Mouse (Mus musculus): ENCODE measurements around the gene Hoxa10. TPM values are rescaled to one million over a fixed set of nuclear protein-coding genes. Genes with fewer than 3 reads are reported as not detected.

The Hoxa10 gene
- polyA plus RNA-seq, 1 experiment from 2014 or later, result 0.17 TPM

DNA sequence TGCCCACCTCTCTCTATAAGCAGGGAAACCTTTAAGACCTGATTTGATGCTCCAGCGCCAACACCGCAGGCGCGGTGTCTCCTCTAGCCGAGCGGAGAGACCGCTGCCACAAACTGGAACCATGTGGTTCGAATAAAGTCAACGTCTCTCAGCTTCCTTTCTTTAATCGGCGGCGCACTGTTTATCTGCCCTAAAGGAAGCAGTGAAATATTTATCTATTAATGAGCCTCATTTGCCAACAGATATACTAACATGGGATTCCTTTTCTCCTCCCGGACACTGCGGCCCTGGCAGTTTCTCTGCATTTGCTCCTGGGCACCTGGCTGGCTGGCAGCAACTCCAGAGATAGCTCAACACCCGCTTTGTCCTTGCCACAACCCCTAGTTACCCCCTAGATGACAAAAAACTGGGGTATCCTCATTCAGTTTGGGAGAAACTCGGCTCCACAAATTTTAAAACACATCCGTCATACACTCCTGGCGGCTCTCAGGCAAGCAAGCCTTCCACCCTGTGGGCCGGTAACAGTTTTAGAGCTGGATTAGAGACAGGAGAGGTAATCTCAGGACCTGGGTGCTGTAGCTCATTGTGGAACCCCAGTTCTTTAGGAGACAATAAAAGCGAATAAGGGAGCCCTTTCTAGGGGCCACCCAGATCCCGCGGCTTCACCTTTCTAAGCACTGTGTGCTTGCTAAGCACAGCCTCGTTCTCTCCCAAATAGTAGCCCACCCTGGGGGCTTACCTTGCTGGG lies 22.6 kb downstream of the Hoxa10 start:
- Histone ChIP-seq H3K4me2 (peak overlapping the region; percentile 69), H3K36me3 (no peaks in the 10 kb centered on the region), H3K9ac (no peak overlapping the region), H3K4me1 (peaks cover 32% of the 10 kb centered on the region), H3K9me3 (no peaks in the 10 kb centered on the region), H3K27ac (no peak overlapping the region), H3K4me3 (peak overlapping the region; percentile 44), H3K27me3 (peaks cover 99% of the 10 kb centered on the region)
- ATAC-seq (ENCODE audit: borderline replicate concordance, extremely low read depth, low FRiP score, low TSS enrichment), result no peak
- 12% methylated on average over 23 of the region's 23 CpGs for WGBS

DNA sequence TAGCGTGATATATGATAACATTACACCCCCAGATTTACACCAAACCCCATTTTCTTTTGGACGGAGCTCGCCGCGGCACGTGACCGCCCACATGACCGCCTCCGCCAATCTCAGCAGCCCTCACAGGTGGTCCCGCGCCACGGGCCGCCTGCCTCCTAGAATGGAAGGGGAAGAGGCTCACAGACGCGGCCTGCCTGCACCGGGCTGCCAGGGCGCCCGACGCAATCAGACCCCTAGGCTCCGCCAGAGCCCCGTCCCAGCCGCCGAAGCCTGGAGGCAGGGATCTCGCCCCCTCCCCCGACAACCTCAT lies 23.2 kb downstream of the Hoxa10 start:
- Histone ChIP-seq H3K36me3 (no peaks in the 10 kb centered on the region), H3K4me1 (peaks cover 35% of the 10 kb centered on the region), H3K9ac (no peak overlapping the region), H3K4me2 (peak overlapping the region; percentile 69), H3K27me3 (peaks cover 99% of the 10 kb centered on the region), H3K9me3 (no peaks in the 10 kb centered on the region), H3K27ac (no peak overlapping the region), H3K4me3 (peak overlapping the region; percentile 44)
- peak; percentile 40; the same call in 1 of the 2 replicates for ATAC-seq (ENCODE audit: borderline replicate concordance, extremely low read depth, low FRiP score, low TSS enrichment)
- WGBS, result 1% methylated on average over 25 of the region's 25 CpGs

DNA sequence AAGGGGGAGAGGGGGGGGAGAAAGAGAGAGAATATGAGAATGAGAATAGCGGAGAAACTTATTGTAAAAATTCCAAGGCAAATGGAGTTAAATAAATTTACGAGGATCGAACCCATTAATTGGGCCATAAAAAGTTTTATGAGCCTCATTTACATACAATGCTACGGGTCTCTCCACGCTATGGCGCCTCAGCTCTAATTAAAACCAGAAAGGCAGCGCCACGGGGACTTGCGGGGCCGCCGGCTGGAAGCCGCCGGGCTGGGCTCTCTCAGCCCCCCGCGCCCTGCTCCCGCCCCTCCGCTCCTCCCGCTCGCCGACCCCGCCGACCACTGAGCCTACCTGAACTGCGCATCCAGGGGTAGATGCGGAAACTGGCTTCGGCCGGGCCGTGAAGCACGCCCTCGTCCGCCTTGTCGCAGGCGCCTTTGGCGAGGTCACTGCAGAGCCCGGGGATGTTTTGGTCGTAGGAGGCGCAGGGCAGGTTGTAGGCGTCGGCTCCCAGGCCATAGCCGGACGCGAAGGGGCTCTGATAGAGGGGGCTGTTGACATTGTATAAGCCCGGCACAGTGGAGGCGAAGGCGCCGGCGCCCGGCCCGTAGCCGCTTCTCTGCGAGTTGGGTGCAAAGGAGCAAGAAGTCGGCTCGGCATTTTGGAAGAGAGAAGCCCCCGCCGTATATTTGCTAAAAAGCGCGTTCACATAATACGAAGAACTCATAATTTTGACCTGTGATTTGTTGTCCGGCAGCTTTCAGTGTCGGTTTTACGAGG lies 23.8 kb downstream of the Hoxa10 start:
- ATAC-seq (ENCODE audit: borderline replicate concordance, extremely low read depth, low FRiP score, low TSS enrichment), result no peak
- no peaks in the 10 kb centered on the region for H3K9me3 ChIP-seq

DNA sequence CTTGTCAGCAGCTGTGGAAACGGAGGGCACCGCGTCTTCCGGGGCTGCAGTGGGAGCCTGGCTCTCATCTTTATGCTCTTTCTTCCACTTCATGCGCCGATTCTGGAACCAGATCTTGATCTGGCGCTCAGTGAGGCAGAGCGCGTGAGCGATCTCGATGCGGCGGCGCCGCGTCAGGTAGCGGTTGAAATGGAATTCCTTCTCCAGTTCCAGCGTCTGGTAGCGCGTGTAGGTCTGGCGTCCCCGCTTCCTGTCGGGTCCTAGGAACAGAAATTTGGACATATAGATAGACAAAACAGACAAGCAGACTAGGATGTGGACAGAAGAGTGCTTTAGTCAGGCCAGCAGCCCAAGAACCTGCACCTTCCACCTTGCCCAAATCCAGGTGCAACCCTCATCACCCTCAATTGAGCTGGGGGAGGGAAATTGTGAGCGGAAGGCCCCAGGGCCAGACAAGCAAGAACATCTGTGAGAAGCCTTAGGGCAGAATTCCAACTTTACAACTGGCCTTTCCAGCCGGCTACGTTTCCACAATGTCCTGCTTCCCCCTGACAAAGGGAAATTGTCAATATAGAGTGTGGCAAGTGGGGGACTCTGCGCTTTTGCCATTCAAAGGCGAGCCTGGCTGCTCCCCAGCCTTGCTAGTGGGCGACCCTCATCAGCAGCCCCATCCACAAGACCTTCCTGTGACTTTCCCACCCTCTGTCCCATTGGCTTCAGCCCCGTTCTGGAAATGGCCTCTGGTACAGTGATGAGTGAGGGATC lies 24.7 kb downstream of the Hoxa10 start:
- 5% methylated on average over 30 of the region's 30 CpGs for WGBS
- Histone ChIP-seq H3K4me2 (peak overlapping the region; percentile 69), H3K27me3 (peaks cover 100% of the 10 kb centered on the region), H3K9me3 (no peaks in the 10 kb centered on the region), H3K27ac (no peak overlapping the region), H3K9ac (no peak overlapping the region), H3K4me1 (peaks cover 26% of the 10 kb centered on the region), H3K4me3 (peak overlapping the region; percentile 44), H3K36me3 (no peaks in the 10 kb centered on the region)
- no peak for ATAC-seq (ENCODE audit: borderline replicate concordance, extremely low read depth, low FRiP score, low TSS enrichment)

More for the DNA sequence above, 23.8 kb downstream of the Hoxa10 start:
- H3K4me3 ChIP-seq, result peak overlapping the region; percentile 44
- H3K27me3 ChIP-seq, result peaks cover 99% of the 10 kb centered on the region
- peak overlapping the region; percentile 69 for H3K4me2 ChIP-seq
- no peaks in the 10 kb centered on the region for H3K36me3 ChIP-seq
- H3K27ac ChIP-seq, result no peak overlapping the region
- H3K4me1 ChIP-seq, result peaks cover 32% of the 10 kb centered on the region
- no peak overlapping the region for H3K9ac ChIP-seq
- 3% methylated on average over 60 of the region's 60 CpGs for WGBS

DNA sequence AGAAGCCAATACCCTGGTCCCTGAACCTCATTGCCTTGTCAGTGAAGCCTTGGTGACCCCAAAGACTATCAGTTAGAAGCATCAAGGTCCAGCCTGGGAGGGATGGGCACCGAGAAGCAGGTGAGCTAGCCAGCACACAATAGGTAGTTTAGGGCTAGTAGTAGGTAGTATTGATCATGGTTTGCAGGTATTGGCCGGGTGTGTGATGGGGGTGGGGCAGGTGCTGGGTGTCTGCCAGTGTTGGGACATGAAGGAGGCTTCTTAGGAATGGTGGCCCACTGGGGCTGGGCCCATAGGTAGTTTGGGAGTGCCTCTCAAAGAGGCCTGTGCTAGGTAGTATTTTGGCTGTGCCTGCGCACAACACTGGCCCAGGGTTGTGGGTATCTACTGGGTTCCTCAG lies 25.6 kb downstream of the Hoxa10 start:
- peaks cover 98% of the 10 kb centered on the region for H3K27me3 ChIP-seq
- H3K9me3 ChIP-seq, result no peaks in the 10 kb centered on the region
- 30% methylated on average over 3 of the region's 3 CpGs for WGBS
- H3K4me3 ChIP-seq, result no peak overlapping the region
- peaks cover 26% of the 10 kb centered on the region for H3K4me1 ChIP-seq
- ATAC-seq (ENCODE audit: borderline replicate concordance, extremely low read depth, low FRiP score, low TSS enrichment), result no peak
- no peak overlapping the region for H3K9ac ChIP-seq
- H3K27ac ChIP-seq, result no peak overlapping the region
- no peak overlapping the region for H3K4me2 ChIP-seq
- no peaks in the 10 kb centered on the region for H3K36me3 ChIP-seq

DNA sequence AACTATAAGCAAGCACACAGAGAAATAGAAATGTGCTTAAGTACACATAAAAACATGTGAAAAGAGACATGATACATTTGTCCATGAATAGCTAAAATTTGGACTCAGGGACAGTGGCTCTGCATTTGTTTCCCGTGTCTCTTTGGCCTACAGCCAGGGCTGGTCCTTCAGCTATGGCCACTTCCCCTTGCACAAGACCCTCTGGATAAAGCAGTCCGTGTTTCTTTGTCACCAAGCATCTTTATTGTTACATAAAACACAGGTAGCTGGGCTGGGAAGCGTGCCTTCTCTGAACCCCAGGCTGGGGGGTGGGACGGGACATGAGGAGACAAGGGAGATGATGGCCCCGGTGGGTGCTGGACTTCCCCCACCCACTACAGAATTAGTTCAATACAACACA lies 26.4 kb downstream of the Hoxa10 start:
- Histone ChIP-seq H3K4me1 (peaks cover 26% of the 10 kb centered on the region), H3K4me2 (0 out of 2 replicates have a peak overlapping the region, but pooled peaks have one; percentile 61), H3K9ac (no peak overlapping the region), H3K9me3 (no peaks in the 10 kb centered on the region), H3K27ac (no peak overlapping the region), H3K27me3 (peaks cover 98% of the 10 kb centered on the region), H3K4me3 (no peak overlapping the region), H3K36me3 (no peaks in the 10 kb centered on the region)
- WGBS, result 34% methylated on average over 5 of the region's 5 CpGs
- ATAC-seq (ENCODE audit: borderline replicate concordance, extremely low read depth, low FRiP score, low TSS enrichment), result no peak

DNA sequence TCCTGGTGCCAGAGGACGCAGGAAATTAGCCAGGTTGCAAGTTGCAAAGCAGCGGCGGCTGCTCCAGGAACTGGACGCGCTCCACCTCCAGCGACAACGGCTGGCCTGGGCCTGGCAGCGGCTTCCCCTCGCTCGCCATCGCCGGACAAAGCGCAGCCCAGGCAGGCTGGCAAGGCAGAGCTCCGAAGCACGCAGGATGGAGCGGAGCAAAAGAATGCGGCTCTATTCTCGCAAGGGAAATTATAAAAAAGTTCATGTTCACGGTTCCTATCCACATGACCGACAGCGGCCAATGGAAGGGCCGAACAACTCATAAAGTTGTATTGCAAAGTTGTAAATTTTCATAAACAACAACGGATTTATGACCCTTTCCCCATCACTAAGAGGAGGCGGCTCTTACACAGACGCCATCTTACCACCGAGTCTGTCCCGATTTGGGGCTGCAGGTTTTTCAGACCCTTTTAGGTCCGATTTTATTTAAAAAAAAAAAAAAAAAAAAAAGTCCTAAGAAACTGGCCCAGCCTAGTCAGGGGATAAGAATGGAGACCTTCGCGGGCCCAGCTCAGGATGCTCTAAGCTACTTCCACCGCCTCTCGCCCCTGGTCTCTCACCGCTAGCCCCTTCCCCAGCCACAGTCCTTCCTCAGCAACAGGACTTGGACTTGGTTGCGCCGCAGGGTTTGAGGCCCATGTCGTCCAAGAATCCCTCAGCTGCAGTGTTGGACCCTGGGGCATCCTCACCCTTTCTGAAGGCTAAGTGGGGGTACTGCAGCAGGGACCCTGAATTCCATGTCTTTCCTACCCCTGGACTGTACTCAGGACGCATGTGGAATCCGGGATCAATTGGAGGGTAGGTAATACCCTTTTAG lies 27.3 kb downstream of the Hoxa10 start, which contains the start of the genes Hoxa3 and Gm28308:
Gene Hoxa3, minus strand, starts transcription at position 218 of the 868 bp plus-strand sequence.
Gene Gm28308, minus strand, starts transcription at position 221 of the 868 bp plus-strand sequence.
- WGBS, result 10% methylated on average over 38 of the region's 38 CpGs
- no peak for ATAC-seq (ENCODE audit: borderline replicate concordance, extremely low read depth, low FRiP score, low TSS enrichment)
- Histone ChIP-seq H3K4me2 (peak within 1 kb of the TSS; percentile 61), H3K9ac (peak within 1 kb of the TSS; percentile 35), H3K4me1 (peaks cover 26% of the 10 kb centered on the region), H3K27ac (peak within 1 kb of the TSS; percentile 57), H3K27me3 (peaks cover 98% of the 10 kb centered on the region), H3K9me3 (no peaks in the 10 kb centered on the region), H3K36me3 (no peaks in the 10 kb centered on the region), H3K4me3 (peak within 1 kb of the TSS; percentile 42)

DNA sequence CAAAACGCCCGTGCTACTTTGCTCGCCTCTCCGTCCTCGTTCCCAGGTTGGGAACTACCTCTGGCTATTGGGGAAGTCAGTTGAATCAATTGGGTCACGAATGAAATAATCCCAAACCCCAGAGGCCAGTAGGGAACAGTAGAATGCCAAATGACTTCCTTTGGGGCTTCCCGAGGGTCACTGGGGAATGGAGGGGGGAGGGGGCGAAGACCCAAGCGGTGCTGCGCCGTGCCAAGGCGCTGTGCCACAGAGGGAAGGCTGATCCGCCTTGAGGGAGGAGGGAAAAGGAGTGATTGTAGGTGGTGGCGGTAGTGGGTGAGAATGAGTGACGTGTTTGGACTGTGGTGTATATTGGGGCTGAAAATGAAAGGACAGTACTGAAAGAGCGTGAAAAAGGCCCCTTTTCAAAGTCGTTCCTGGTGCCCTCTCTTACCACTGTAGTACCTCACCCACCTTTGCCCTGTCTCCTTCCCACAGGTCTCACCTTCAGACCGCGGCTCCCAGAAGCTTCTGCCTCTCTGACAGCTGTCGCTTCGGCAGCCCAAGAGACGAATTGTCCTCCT lies 28.0 kb downstream of the Hoxa10 start:
- H3K9ac ChIP-seq, result peak overlapping the region; percentile 30
- peak overlapping the region; percentile 42 for H3K4me3 ChIP-seq
- peak overlapping the region; percentile 61 for H3K4me2 ChIP-seq
- no peak for ATAC-seq (ENCODE audit: borderline replicate concordance, extremely low read depth, low FRiP score, low TSS enrichment)
- H3K27me3 ChIP-seq, result peaks cover 98% of the 10 kb centered on the region
- peak overlapping the region; percentile 57 for H3K27ac ChIP-seq
- H3K4me1 ChIP-seq, result peaks cover 24% of the 10 kb centered on the region
- no peaks in the 10 kb centered on the region for H3K9me3 ChIP-seq
- no peaks in the 10 kb centered on the region for H3K36me3 ChIP-seq
- WGBS, result 8% methylated on average over 22 of the region's 22 CpGs

DNA sequence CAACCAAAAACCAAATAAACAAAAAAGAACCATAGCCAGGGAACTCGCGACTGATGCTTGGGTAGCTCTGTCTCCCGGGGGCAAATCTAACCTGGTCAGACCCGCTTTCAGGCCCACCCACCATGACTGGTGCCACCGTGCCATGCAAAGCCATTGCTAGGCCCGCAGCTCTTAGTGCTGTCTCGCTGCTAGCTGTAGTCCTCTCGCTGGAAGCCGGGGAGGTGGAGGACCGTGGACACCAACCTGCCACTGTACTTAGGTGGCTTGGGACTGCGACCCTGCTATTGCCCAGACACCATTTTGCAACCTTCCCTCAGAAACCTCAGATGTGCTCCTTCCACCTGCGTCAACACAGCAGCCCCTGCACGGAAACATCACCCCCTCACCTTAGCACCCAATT lies 28.7 kb downstream of the Hoxa10 start:
- WGBS, result 6% methylated on average over 13 of the region's 13 CpGs
- Histone ChIP-seq H3K27ac (peak overlapping the region; percentile 20; the same call in 1 of the 2 replicates), H3K4me1 (peaks cover 17% of the 10 kb centered on the region), H3K4me3 (peak overlapping the region; percentile 42), H3K36me3 (no peaks in the 10 kb centered on the region), H3K27me3 (peaks cover 98% of the 10 kb centered on the region), H3K4me2 (peak overlapping the region; percentile 61), H3K9ac (peak overlapping the region; percentile 35), H3K9me3 (no peaks in the 10 kb centered on the region)
- ATAC-seq (ENCODE audit: borderline replicate concordance, extremely low read depth, low FRiP score, low TSS enrichment), result no peak

DNA sequence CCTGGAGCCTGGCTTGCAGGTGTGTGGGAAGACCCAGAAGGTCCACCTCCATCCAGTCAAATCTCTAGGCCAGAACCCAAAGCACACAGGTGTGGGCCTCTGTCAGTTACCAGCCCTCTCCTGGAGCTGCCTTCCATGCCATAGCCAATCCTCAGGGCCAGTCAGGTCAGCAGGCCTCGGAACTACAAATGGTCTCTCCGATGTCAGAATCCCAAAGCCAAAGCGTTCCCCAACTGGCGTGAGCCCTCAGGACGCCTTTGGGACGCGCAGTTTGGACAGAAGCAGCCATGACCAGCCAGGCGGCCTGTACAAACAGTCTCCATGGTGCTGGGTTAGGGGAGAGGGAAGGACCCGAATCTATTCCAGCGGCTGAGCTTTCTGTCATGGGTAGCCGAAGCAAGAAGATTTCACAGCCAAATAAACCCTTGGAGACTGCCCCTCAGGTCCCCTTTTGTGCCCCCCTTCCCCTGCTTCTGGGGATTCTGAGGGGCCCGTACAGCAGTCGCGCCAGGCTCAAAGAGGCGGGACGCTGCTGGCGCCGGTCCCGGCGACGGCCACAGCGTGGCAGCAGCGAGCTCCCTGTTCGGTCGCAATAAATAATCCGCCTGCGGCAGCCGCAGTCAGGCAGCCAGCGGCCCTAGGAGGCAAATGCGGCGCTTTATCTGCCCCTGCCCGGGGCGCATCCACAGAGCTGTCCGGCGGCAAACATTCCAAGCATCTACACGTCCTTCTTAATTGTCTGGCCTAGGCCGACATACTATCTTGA lies 29.3 kb downstream of the Hoxa10 start:
- WGBS, result 3% methylated on average over 37 of the region's 37 CpGs
- H3K4me1 ChIP-seq, result peaks cover 13% of the 10 kb centered on the region; the same call in 1 of the 2 replicates

More for the DNA sequence above, 29.3 kb downstream of the Hoxa10 start:
- H3K36me3 ChIP-seq, result no peaks in the 10 kb centered on the region
- H3K4me3 ChIP-seq, result peak overlapping the region; percentile 42
- H3K9me3 ChIP-seq, result no peaks in the 10 kb centered on the region
- ATAC-seq (ENCODE audit: borderline replicate concordance, extremely low read depth, low FRiP score, low TSS enrichment), result peak; percentile 44
- peak overlapping the region; percentile 35 for H3K9ac ChIP-seq
- peak overlapping the region; percentile 43; the same call in 1 of the 2 replicates for H3K27ac ChIP-seq
- H3K4me2 ChIP-seq, result peak overlapping the region; percentile 61
- H3K27me3 ChIP-seq, result peaks cover 96% of the 10 kb centered on the region
